Mouse (Mus musculus) heart, postnatal 36 days (tissue): ENCODE measurements around the gene Ubash3b. TPM values are rescaled to one million over a fixed set of nuclear protein-coding genes. Genes with fewer than 3 reads are reported as not detected.
A peak's percentile ranks its signal among the peaks of the same experiment; 100 is the strongest.

Experiments
- DNase-seq, 2 experiments: peaks; one replicate each; pipeline ENCODE4 v3.0.0; 2021 to 2022
- intact Hi-C: fragments of 180-260 bp; cut with DNase I; formaldehyde crosslinking; loops from one replicate; pipeline ENCODE4 v1.15.1; 2025
- total RNA-seq, 2 experiments: library from RNA; stranded (reverse); gene quantifications; 2 replicates each; pipeline ENCODE4 v1.2.3; 2021

The Ubash3b gene
- total RNA-seq, 2 experiments from 2014 or later = 0.72 to 0.81 TPM

- intact Hi-C loops = no loop called here
- DNase-seq = no peak
Observed at GRCm38 (mm10) chr9:41061446-41061845, 100.1 kb downstream of the Ubash3b start.

GRCm38 (mm10) chr9:41060617-41061016 is 100.9 kb downstream of the Ubash3b start:
- no peak for DNase-seq
- intact Hi-C loops = no loop called here

- intact Hi-C loops = no loop called here
- no peak for DNase-seq
Observed at GRCm38 (mm10) chr9:41058765-41059535, 102.5 kb downstream of the Ubash3b start.

- DNase-seq = no peak
- intact Hi-C loops = no loop called here
Observed at GRCm38 (mm10) chr9:41054166-41054565, 107.3 kb downstream of the Ubash3b start.

GRCm38 (mm10) chr9:41053478-41053877 is 108.0 kb downstream of the Ubash3b start:
- intact Hi-C loops = no loop called here
- DNase-seq = no peak

- intact Hi-C loops = no loop called here
- DNase-seq = no peak
Observed at GRCm38 (mm10) chr9:41051080-41051932, 110.2 kb downstream of the Ubash3b start.

GRCm38 (mm10) chr9:41050331-41051079 is 111.0 kb downstream of the Ubash3b start:
- DNase-seq = no peak
- intact Hi-C loops = no loop called here

GRCm38 (mm10) chr9:41049282-41049681 is 112.2 kb downstream of the Ubash3b start:
- intact Hi-C loops = no loop called here
- no peak for DNase-seq

GRCm38 (mm10) chr9:41048820-41049219 is 112.7 kb downstream of the Ubash3b start:
- intact Hi-C loops = no loop called here
- no peak for DNase-seq

- intact Hi-C loops = no loop called here
- no peak for DNase-seq
Observed at GRCm38 (mm10) chr9:41048216-41048615, 113.3 kb downstream of the Ubash3b start.

GRCm38 (mm10) chr9:41047654-41048053 is 113.8 kb downstream of the Ubash3b start:
- DNase-seq = no peak
- intact Hi-C loops = no loop called here

GRCm38 (mm10) chr9:41044626-41045025 is 116.9 kb downstream of the Ubash3b start:
- DNase-seq = peak; percentile 86 to 87
- intact Hi-C loops = loop anchor here (1.0 to 2.0 kb wide), 3 partner anchors 54 to 147 kb away; no protein-coding TSS in a partner anchor

GRCm38 (mm10) chr9:41043641-41044040 is 117.9 kb downstream of the Ubash3b start:
- intact Hi-C loops = loop anchor here (1.0 to 2.0 kb wide), 3 partner anchors 53 to 148 kb away; no protein-coding TSS in a partner anchor

GRCm38 (mm10) chr9:41041404-41041803 is 120.1 kb downstream of the Ubash3b start:
- no peak for DNase-seq
- intact Hi-C loops = no loop called here

More at GRCm38 (mm10) chr9:41043641-41044040, 117.9 kb downstream of the Ubash3b start:
- DNase-seq = no peak

- intact Hi-C loops = no loop called here
- DNase-seq = no peak
Observed at GRCm38 (mm10) chr9:41038150-41038664, 123.3 kb downstream of the Ubash3b start.

- DNase-seq = no peak
- intact Hi-C loops = no loop called here
Observed at GRCm38 (mm10) chr9:41031590-41032489, 129.7 kb downstream of the Ubash3b start.

GRCm38 (mm10) chr9:41029827-41030226 is 131.7 kb downstream of the Ubash3b start:
- no peak for DNase-seq
- intact Hi-C loops = loop anchor here (5.0 kb wide), 2 partner anchors 38 to 198 kb away; no protein-coding TSS in a partner anchor

GRCm38 (mm10) chr9:41028470-41028869 is 133.0 kb downstream of the Ubash3b start:
- intact Hi-C loops = loop anchor here (5.0 kb wide), 2 partner anchors 36 to 196 kb away; no protein-coding TSS in a partner anchor
- DNase-seq = peak; percentile 14 to 38

GRCm38 (mm10) chr9:41021690-41022089 is 139.8 kb downstream of the Ubash3b start:
- intact Hi-C loops = no loop called here
- DNase-seq = no peak
